In genomic region chr6:31217641-31218138, GRCm38 (mm10) we compare ENCODE assay signal across 7 mouse cellular contexts.
DNase-seq lines count a peak whose midpoint lies in the region; ATAC-seq and TF ChIP-seq lines count a peak whose summit lies in the region.

No protein-coding gene starts in this region.

- no peaks in the 10 kb centered on the region for H3K9me3 ChIP-seq in forebrain, embryonic 15.5 days
- no peaks in the 10 kb centered on the region for H3K9me3 ChIP-seq in hindbrain, embryonic 11.5 days (ENCODE audit: control insufficient read depth, low read length)
- no peaks in the 10 kb centered on the region for H3K9me3 ChIP-seq in megakaryocyte, embryonic 14.5 days

- no peaks in the 10 kb centered on the region; the same call in none of the 2 replicates for H3K4me1 ChIP-seq in bone marrow, adult 2 months (ENCODE audit: control insufficient read depth, insufficient read depth, low read length)
- H3K4me1 ChIP-seq in forebrain, embryonic 15.5 days = peaks cover 50% of the 10 kb centered on the region
- 0 out of 2 replicates have a peak, but pooled peaks cover 15% of the 10 kb centered on the region for H3K4me1 ChIP-seq in hindbrain, embryonic 11.5 days (replicated peaks; ENCODE audit: control insufficient read depth, insufficient read depth, low read length)
- H3K4me1 ChIP-seq in megakaryocyte, embryonic 14.5 days = peaks cover 69% of the 10 kb centered on the region

- ATAC-seq in forebrain, embryonic 15.5 days (replicated peaks) = no peak
- no peak for ATAC-seq in hindbrain, embryonic 11.5 days (ENCODE audit: low FRiP score)

- peak overlapping the region; percentile 87 for H3K27ac ChIP-seq in bone marrow, adult 2 months (ENCODE audit: control insufficient read depth, insufficient read depth, low read depth, low read length, poor library complexity)
- no peak overlapping the region for H3K27ac ChIP-seq in forebrain, embryonic 15.5 days (replicated peaks)
- H3K27ac ChIP-seq in hindbrain, embryonic 11.5 days (ENCODE audit: low read depth, low read length) = no peak overlapping the region

- peaks cover 51% of the 10 kb centered on the region for H3K27me3 ChIP-seq in forebrain, embryonic 15.5 days
- peaks cover 49% of the 10 kb centered on the region for H3K27me3 ChIP-seq in hindbrain, embryonic 11.5 days (ENCODE audit: control insufficient read depth, insufficient read depth, low read length)
- no peaks in the 10 kb centered on the region for H3K27me3 ChIP-seq in megakaryocyte, embryonic 14.5 days (replicated peaks)
- H3K27me3 ChIP-seq in splenic B cell, adult 2 months (ENCODE audit: control insufficient read depth, insufficient read depth, low read length, poor library complexity, severe bottlenecking) = 0 out of 2 replicates have a peak, but pooled peaks cover 3% of the 10 kb centered on the region

- TF ChIP-seq POLR2A in bone marrow, adult 2 months (IDR thresholded peaks at IDR 0.05; ENCODE audit: borderline replicate concordance, control insufficient read depth, low read depth, low read length) = no peak

- H3K4me3 ChIP-seq in bone marrow, adult 2 months (replicated peaks; ENCODE audit: control insufficient read depth, low read depth, low read length) = peak overlapping the region; percentile 62
- H3K4me3 ChIP-seq in forebrain, embryonic 15.5 days = peak overlapping the region; percentile 77
- H3K4me3 ChIP-seq in hindbrain, embryonic 11.5 days (ENCODE audit: low read depth, low read length) = peak overlapping the region; percentile 70
- H3K4me3 ChIP-seq in megakaryocyte, embryonic 14.5 days (replicated peaks) = peak overlapping the region; percentile 98

- peak overlapping the region; percentile 46; the same call in 1 of the 2 replicates for H3K9ac ChIP-seq in forebrain, embryonic 15.5 days (replicated peaks)
- H3K9ac ChIP-seq in hindbrain, embryonic 11.5 days (ENCODE audit: low read depth, low read length) = no peak overlapping the region

- no peaks in the 10 kb centered on the region for H3K36me3 ChIP-seq in forebrain, embryonic 15.5 days
- H3K36me3 ChIP-seq in hindbrain, embryonic 11.5 days (ENCODE audit: control insufficient read depth, insufficient read depth, low read length) = no peaks in the 10 kb centered on the region
- H3K36me3 ChIP-seq in megakaryocyte, embryonic 14.5 days (replicated peaks; ENCODE audit: low read length) = peaks cover 14% of the 10 kb centered on the region
- H3K36me3 ChIP-seq in splenic B cell, adult 2 months (ENCODE audit: control insufficient read depth, insufficient read depth, low read length, poor library complexity, severe bottlenecking) = peaks cover 2% of the 10 kb centered on the region; the same call in 1 of the 2 replicates

- no peak for TF ChIP-seq CTCF in bone marrow, adult 2 months (IDR thresholded peaks at IDR 0.05; ENCODE audit: control insufficient read depth, insufficient read depth, low read length)

- DNase-seq in ES-CJ7 (ENCODE audit: low read depth, low spot score) = peak; percentile 47
- DNase-seq in hindbrain, embryonic 11.5 days (ENCODE audit: low spot score) = peak; percentile 69
- peak; percentile 51 to 62 for DNase-seq in left cerebral cortex, postnatal 14 days (ENCODE audit: low spot score in 2 of 2)
- DNase-seq in splenic B cell, adult 2 months (ENCODE audit: low read depth, low spot score) = peak; percentile 75

- peak overlapping the region; percentile 100 for H3K4me2 ChIP-seq in forebrain, embryonic 15.5 days (replicated peaks)
- peak overlapping the region; percentile 100 for H3K4me2 ChIP-seq in hindbrain, embryonic 11.5 days (replicated peaks; ENCODE audit: low read depth, low read length)

- intact Hi-C loops in left cerebral cortex, postnatal 14 days (cut with DNase I) = loop anchor here (5.0 kb wide), 3 partner anchors 105 to 235 kb away; partner anchors contain the start of gene Mkln1

- WGBS in bone marrow, adult 2 months = 0% methylated on average over 25 of the region's 25 CpGs
- under 1% methylated on average over 25 of the region's 25 CpGs for whole genome bisulfite sequencing in forebrain, embryonic 15.5 days
- WGBS in hindbrain, embryonic 11.5 days = under 1% methylated on average over 25 of the region's 25 CpGs
